Mouse (Mus musculus): ENCODE results near the gene Dtnbp1.

Dtnbp1 gene

GRCm38 (mm10) chr13:44903416-44903815 is 98.5 kb downstream of the Dtnbp1 start:
- no peak for DNase-seq (ENCODE audit: low spot score)

DNA sequence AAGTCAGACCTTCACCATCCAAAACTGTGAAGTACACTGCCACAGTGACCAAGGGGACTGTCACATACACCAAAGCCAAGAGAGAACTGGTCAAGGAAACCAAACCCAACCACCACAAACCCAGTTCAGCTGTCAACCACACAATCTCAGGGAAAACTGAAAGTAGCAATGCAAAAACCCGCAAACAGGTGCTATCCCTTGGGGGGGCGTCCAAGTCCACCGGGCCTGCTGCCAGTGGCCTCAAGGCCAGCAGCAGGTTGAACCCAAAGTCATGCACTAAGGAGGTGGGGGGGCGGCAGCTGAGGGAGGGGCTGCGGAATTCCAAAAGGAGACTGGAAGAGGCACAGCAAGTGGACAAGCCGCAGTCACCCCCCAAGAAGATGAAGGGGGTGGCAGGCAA is 99.6 kb downstream of the Dtnbp1 start:
- DNase-seq (ENCODE audit: low spot score) = no peak

DNA sequence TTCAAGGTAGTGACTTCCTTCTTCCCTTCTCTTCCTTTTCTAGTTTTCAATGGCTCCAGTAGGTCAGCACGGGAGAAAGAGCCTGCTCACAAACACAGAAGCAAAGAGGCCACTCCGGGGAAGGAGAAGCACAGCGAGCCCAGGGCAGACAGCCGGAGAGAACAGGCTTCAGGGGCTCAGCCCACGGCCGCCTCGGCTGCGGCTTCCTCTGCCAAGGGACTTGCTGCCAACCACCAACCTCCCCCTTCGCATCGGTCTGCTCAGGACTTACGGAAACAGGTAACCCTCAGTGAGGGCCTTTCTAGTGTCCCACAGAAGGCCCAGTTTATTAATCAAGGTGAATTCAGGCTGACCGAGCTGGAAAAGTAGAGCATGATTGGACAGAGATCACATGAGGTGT is 105.7 kb downstream of the Dtnbp1 start:
- no peak for DNase-seq (ENCODE audit: low spot score)

DNA sequence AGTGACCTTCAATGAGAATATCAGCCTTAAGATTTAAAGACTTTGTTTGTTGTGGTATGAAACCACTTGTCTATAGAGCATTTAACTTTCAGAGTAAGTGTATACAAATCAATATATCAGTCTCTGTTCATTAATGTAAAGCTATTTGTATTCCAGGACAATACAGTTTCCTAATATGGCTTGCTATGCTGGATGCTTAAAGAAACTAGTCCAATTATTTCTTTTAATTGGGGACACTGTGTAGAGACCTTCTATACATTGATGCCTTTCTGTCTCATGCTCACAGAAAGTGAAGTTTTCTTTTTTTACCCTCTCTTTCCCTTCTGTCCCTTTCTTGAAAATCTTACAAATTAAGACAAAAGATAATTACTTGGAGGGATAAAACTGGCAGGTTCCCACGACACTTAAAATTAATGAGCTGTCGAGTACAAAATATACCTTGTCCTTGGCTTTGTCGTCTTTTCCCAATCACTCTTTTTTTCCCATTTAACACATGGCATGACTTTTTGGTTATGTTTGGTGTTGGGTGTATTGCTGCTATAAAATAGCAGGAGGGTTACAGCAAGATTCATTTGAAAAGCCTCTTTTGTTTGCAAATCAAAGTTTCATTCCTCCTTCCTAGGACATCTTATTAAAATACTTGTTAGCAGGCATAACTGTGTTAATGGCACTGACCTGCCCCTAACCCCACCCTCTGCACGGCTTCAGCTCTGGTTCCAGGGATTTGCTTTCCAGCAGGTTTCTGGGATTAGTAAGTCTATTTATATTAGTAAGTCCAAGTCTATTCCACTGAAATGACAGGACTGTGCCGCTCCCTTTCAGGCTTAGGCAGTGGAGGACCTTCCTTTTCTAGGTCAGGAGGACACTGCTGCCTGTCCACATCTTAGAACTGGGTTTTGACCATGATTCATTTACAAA is 109.9 kb downstream of the Dtnbp1 start:
- no peak for DNase-seq (ENCODE audit: low spot score)

- no peak for DNase-seq (ENCODE audit: low spot score)
These were observed 111.3 kb downstream of the Dtnbp1 start for GRCm38 (mm10) chr13:44890612-44891011.

- no peak for DNase-seq (ENCODE audit: low spot score)
These were observed 115.7 kb downstream of the Dtnbp1 start for GRCm38 (mm10) chr13:44886221-44886620.

GRCm38 (mm10) chr13:44881001-44881400 is 120.9 kb downstream of the Dtnbp1 start:
- DNase-seq (ENCODE audit: low spot score) = no peak

GRCm38 (mm10) chr13:44876799-44877198 is 125.1 kb downstream of the Dtnbp1 start:
- DNase-seq (ENCODE audit: low spot score) = no peak

All from layer of hippocampus, adult 11-12 months (tissue).